Mouse (Mus musculus) embryonic facial prominence, embryonic 12.5 days (tissue): Measurements from ENCODE around the gene Thtpa. TPM values are rescaled to one million over a fixed set of nuclear protein-coding genes. Genes with fewer than 3 reads are reported as not detected.

Experiments used
- ATAC-seq: fragments of 200-750 bp; cut with Nextera tagmentation; 2 replicates; pipeline ENCODE4 v1.8.0; 2017; ENCODE audit not compliant: insufficient number of reproducible peaks, insufficient read depth, low FRiP score, low TSS enrichment
- H3K27ac ChIP-seq: fragments of 300-500 bp; sonication (generic); 2 replicates; pipeline ENCODE4 v1.5.1; 2016; ENCODE audit warnings: mild to moderate bottlenecking
- H3K27me3 ChIP-seq: fragments of 300-500 bp; sonication (generic); 2 replicates; pipeline ENCODE4 v1.6.1; 2016; ENCODE audit warnings: mild to moderate bottlenecking, moderate library complexity
- H3K36me3 ChIP-seq: fragments of 300-500 bp; sonication (generic); 2 replicates; pipeline ENCODE4 v1.6.1; 2016; ENCODE audit warnings: mild to moderate bottlenecking
- H3K4me1 ChIP-seq: fragments of 300-500 bp; sonication (generic); 2 replicates; pipeline ENCODE4 v1.6.1; 2016
- H3K4me2 ChIP-seq: fragments of 300-500 bp; sonication (generic); replicated peaks from 2 replicates; pipeline ENCODE4 v1.6.1; 2016; ENCODE audit warnings: mild to moderate bottlenecking, moderate library complexity
- H3K4me3 ChIP-seq: fragments of 300-500 bp; sonication (generic); 2 replicates; pipeline ENCODE4 v1.5.1; 2016; ENCODE audit warnings: mild to moderate bottlenecking
- H3K9ac ChIP-seq: fragments of 300-500 bp; sonication (generic); 2 replicates; pipeline ENCODE4 v1.6.1; 2016; ENCODE audit warnings: mild to moderate bottlenecking, moderate library complexity
- H3K9me3 ChIP-seq: fragments of 300-500 bp; sonication (generic); 2 replicates; pipeline ENCODE4 v1.6.1; 2016; ENCODE audit warnings: mild to moderate bottlenecking, moderate library complexity
- WGBS: fragments of 180-500 bp; shearing (Covaris S2); methylation state at CpG from one replicate; pipeline ENCODE4 v1.1.7; 2016; 5-methylcytosine and 5-hydroxymethylcytosine counted together
- polyA plus RNA-seq: library from polyadenylated mRNA; unstranded; fragments of >200 nt; fragmentation: Nextera tagmentation; extraction: Ambion mirVana; gene quantifications from 2 replicates; pipeline ENCODE4 v1.2.1, GENCODE M21; 2016

The Thtpa gene
- polyA plus RNA-seq, 1 experiment from 2014 or later = 24.2 TPM

- H3K4me2 ChIP-seq = no peak overlapping the region
- ATAC-seq = no peak
- WGBS = 87% methylated on average over 22 of the region's 22 CpGs
- no peaks in the 10 kb centered on the region for H3K27me3 ChIP-seq
- H3K4me1 ChIP-seq = peaks cover 17% of the 10 kb centered on the region
- no peak overlapping the region; the same call in 1 of the 2 replicates for H3K9ac ChIP-seq
- no peaks in the 10 kb centered on the region for H3K9me3 ChIP-seq
- no peak overlapping the region for H3K4me3 ChIP-seq
- no peak overlapping the region for H3K27ac ChIP-seq
- H3K36me3 ChIP-seq = peaks cover 42% of the 10 kb centered on the region
Observed at GRCm38 (mm10) chr14:55063581-55064381, 30.8 kb upstream of the Thtpa start.

- 74% methylated on average over 35 of the region's 35 CpGs for WGBS
- Histone ChIP-seq H3K9me3 (no peaks in the 10 kb centered on the region), H3K4me2 (no peak overlapping the region), H3K27ac (no peak overlapping the region), H3K4me1 (peaks cover 17% of the 10 kb centered on the region), H3K27me3 (no peaks in the 10 kb centered on the region), H3K9ac (no peak overlapping the region), H3K36me3 (peaks cover 42% of the 10 kb centered on the region), H3K4me3 (no peak overlapping the region)
- ATAC-seq = no peak
Observed at GRCm38 (mm10) chr14:55064481-55065370, 29.9 kb upstream of the Thtpa start.

- no peak overlapping the region for H3K4me2 ChIP-seq
- no peak overlapping the region for H3K27ac ChIP-seq
- no peaks in the 10 kb centered on the region for H3K9me3 ChIP-seq
- no peak overlapping the region for H3K4me3 ChIP-seq
- peaks cover 42% of the 10 kb centered on the region for H3K36me3 ChIP-seq
- ATAC-seq = no peak
- no peak overlapping the region for H3K9ac ChIP-seq
- H3K27me3 ChIP-seq = no peaks in the 10 kb centered on the region
- WGBS = 86% methylated on average over 13 of the region's 13 CpGs
- peaks cover 17% of the 10 kb centered on the region for H3K4me1 ChIP-seq
Observed at GRCm38 (mm10) chr14:55065391-55065790, 29.2 kb upstream of the Thtpa start.

GRCm38 (mm10) chr14:55066042-55066441 is 28.5 kb upstream of the Thtpa start:
- Histone ChIP-seq H3K4me1 (peaks cover 15% of the 10 kb centered on the region), H3K4me2 (no peak overlapping the region), H3K4me3 (no peak overlapping the region), H3K36me3 (peaks cover 42% of the 10 kb centered on the region), H3K9ac (no peak overlapping the region), H3K27ac (no peak overlapping the region), H3K9me3 (no peaks in the 10 kb centered on the region), H3K27me3 (no peaks in the 10 kb centered on the region)
- WGBS = 89% methylated on average over 8 of the region's 8 CpGs
- no peak for ATAC-seq

- WGBS = 24% methylated on average over 19 of the region's 19 CpGs
- Histone ChIP-seq H3K27ac (peak overlapping the region; percentile 17; the same call in 1 of the 2 replicates), H3K36me3 (peaks cover 34% of the 10 kb centered on the region), H3K27me3 (peaks cover 4% of the 10 kb centered on the region; the same call in 1 of the 2 replicates), H3K4me1 (peaks cover 10% of the 10 kb centered on the region; the same call in 1 of the 2 replicates), H3K4me2 (peak overlapping the region; percentile 27), H3K9me3 (no peaks in the 10 kb centered on the region), H3K9ac (0 out of 2 replicates have a peak overlapping the region, but pooled peaks have one; percentile 15), H3K4me3 (no peak overlapping the region)
- ATAC-seq = no peak
Observed at GRCm38 (mm10) chr14:55071756-55072155, 22.8 kb upstream of the Thtpa start.

- WGBS = 92% methylated on average over 12 of the region's 12 CpGs
- Histone ChIP-seq H3K4me3 (no peak overlapping the region), H3K9me3 (no peaks in the 10 kb centered on the region), H3K36me3 (peaks cover 20% of the 10 kb centered on the region), H3K27me3 (peaks cover 7% of the 10 kb centered on the region), H3K4me1 (peaks cover 27% of the 10 kb centered on the region), H3K27ac (no peak overlapping the region), H3K4me2 (no peak overlapping the region), H3K9ac (no peak overlapping the region)
- ATAC-seq = no peak
Observed at GRCm38 (mm10) chr14:55074416-55074815, 20.2 kb upstream of the Thtpa start.

- Histone ChIP-seq H3K27me3 (peaks cover 7% of the 10 kb centered on the region), H3K36me3 (peaks cover 20% of the 10 kb centered on the region), H3K9me3 (no peaks in the 10 kb centered on the region), H3K4me2 (no peak overlapping the region), H3K4me3 (no peak overlapping the region), H3K27ac (peak overlapping the region; percentile 17; the same call in 1 of the 2 replicates), H3K4me1 (peaks cover 27% of the 10 kb centered on the region), H3K9ac (no peak overlapping the region)
- WGBS = 54% methylated on average over 6 of the region's 6 CpGs
- no peak for ATAC-seq
Observed at GRCm38 (mm10) chr14:55076224-55076623, 18.4 kb upstream of the Thtpa start.

- peaks cover 22% of the 10 kb centered on the region for H3K4me1 ChIP-seq
- no peak for ATAC-seq
- H3K36me3 ChIP-seq = peaks cover 20% of the 10 kb centered on the region
- no peaks in the 10 kb centered on the region for H3K9me3 ChIP-seq
- no peak overlapping the region for H3K27ac ChIP-seq
- H3K9ac ChIP-seq = no peak overlapping the region
- no peak overlapping the region for H3K4me3 ChIP-seq
- 64% methylated on average over 3 of the region's 3 CpGs for WGBS
- H3K4me2 ChIP-seq = no peak overlapping the region
- peaks cover 7% of the 10 kb centered on the region for H3K27me3 ChIP-seq
Observed at GRCm38 (mm10) chr14:55076956-55077355, 17.6 kb upstream of the Thtpa start.

GRCm38 (mm10) chr14:55077481-55078365 is 16.9 kb upstream of the Thtpa start:
- peaks cover 3% of the 10 kb centered on the region for H3K27me3 ChIP-seq
- peak overlapping the region; percentile 24; the same call in 1 of the 2 replicates for H3K9ac ChIP-seq
- H3K9me3 ChIP-seq = no peaks in the 10 kb centered on the region
- peak overlapping the region; percentile 30; the same call in 1 of the 2 replicates for H3K4me2 ChIP-seq
- 0 out of 2 replicates have a peak overlapping the region, but pooled peaks have one; percentile 12 for H3K27ac ChIP-seq
- WGBS = 19% methylated on average over 15 of the region's 15 CpGs
- no peak overlapping the region for H3K4me3 ChIP-seq
- peaks cover 15% of the 10 kb centered on the region for H3K36me3 ChIP-seq
- no peak for ATAC-seq
- peaks cover 16% of the 10 kb centered on the region for H3K4me1 ChIP-seq

GRCm38 (mm10) chr14:55078366-55078989 is 16.1 kb upstream of the Thtpa start:
- 4% methylated on average over 23 of the region's 23 CpGs for WGBS
- Histone ChIP-seq H3K27ac (0 out of 2 replicates have a peak overlapping the region, but pooled peaks have one; percentile 12), H3K4me1 (peaks cover 16% of the 10 kb centered on the region), H3K9me3 (no peaks in the 10 kb centered on the region), H3K4me2 (peak overlapping the region; percentile 30), H3K4me3 (peak overlapping the region; percentile 17; the same call in 1 of the 2 replicates), H3K36me3 (peaks cover 8% of the 10 kb centered on the region), H3K9ac (peak overlapping the region; percentile 24; the same call in 1 of the 2 replicates), H3K27me3 (peaks cover 3% of the 10 kb centered on the region)
- ATAC-seq = no peak
